Mouse (Mus musculus): Measurements from ENCODE around the gene Pld4. TPM values are rescaled to one million over a fixed set of nuclear protein-coding genes. Genes with fewer than 3 reads are reported as not detected.

The Pld4 gene
- polyA plus RNA-seq, 1 experiment from 2014 or later = 7.0 TPM

Small RNAs within 50 kb of the gene (microRNA-seq; reads per million reads assigned to microRNA genes)
- gene Mir6940 = 1.5 reads per million, percentile 5 among the genes with 10 or more reads in this experiment

Other genes starting within 250 kb of the Pld4 start
- gene Tmem179, start 243.9 kb upstream of the Pld4 start, polyA plus RNA-seq (2014; fragmentation: Nextera tagmentation; extraction: Ambion mirVana) = 40.0 and 49.0 TPM in 2 replicates
- 2.6 and 2.9 TPM in 2 replicates for gene Inf2, start 171.9 kb upstream of the Pld4 start, polyA plus RNA-seq (2014; fragmentation: Nextera tagmentation; extraction: Ambion mirVana)
- gene Adssl1, start 140.6 kb upstream of the Pld4 start, polyA plus RNA-seq (2014; fragmentation: Nextera tagmentation; extraction: Ambion mirVana) = 2.0 and 2.1 TPM in 2 replicates
- 94.1 and 155 TPM in 2 replicates for gene Siva1, start 116.0 kb upstream of the Pld4 start, polyA plus RNA-seq (2014; fragmentation: Nextera tagmentation; extraction: Ambion mirVana)
- 61.7 and 65.4 TPM in 2 replicates for gene Akt1, start 85.8 kb upstream of the Pld4 start, polyA plus RNA-seq (2014; fragmentation: Nextera tagmentation; extraction: Ambion mirVana)
- gene Zbtb42, start 81.8 kb upstream of the Pld4 start, polyA plus RNA-seq (2014; fragmentation: Nextera tagmentation; extraction: Ambion mirVana) = 1.0 and 1.8 TPM in 2 replicates
- gene Cep170b, start 40.2 kb upstream of the Pld4 start, polyA plus RNA-seq (2014; fragmentation: Nextera tagmentation; extraction: Ambion mirVana) = 10.3 and 15.7 TPM in 2 replicates
- gene Ahnak2, start 42.0 kb downstream of the Pld4 start, polyA plus RNA-seq (2014; fragmentation: Nextera tagmentation; extraction: Ambion mirVana) = 0.29 and 0.51 TPM in 2 replicates
- gene Clba1, start 48.3 kb downstream of the Pld4 start, polyA plus RNA-seq (2014; fragmentation: Nextera tagmentation; extraction: Ambion mirVana) = 17.0 and 19.4 TPM in 2 replicates
- gene Cdca4, start 68.8 kb downstream of the Pld4 start, polyA plus RNA-seq (2014; fragmentation: Nextera tagmentation; extraction: Ambion mirVana) = 101 and 112 TPM in 2 replicates
- not detected in 2 replicates for gene Gpr132, start 107.6 kb downstream of the Pld4 start, polyA plus RNA-seq (2014; fragmentation: Nextera tagmentation; extraction: Ambion mirVana)
- gene Jag2, start 169.1 kb downstream of the Pld4 start, polyA plus RNA-seq (2014; fragmentation: Nextera tagmentation; extraction: Ambion mirVana) = 5.3 and 7.5 TPM in 2 replicates
- 62.8 and 75.9 TPM in 2 replicates for gene Nudt14, start 181.5 kb downstream of the Pld4 start, polyA plus RNA-seq (2014; fragmentation: Nextera tagmentation; extraction: Ambion mirVana)
- 35.0 and 37.5 TPM in 2 replicates for gene Btbd6, start 215.8 kb downstream of the Pld4 start, polyA plus RNA-seq (2014; fragmentation: Nextera tagmentation; extraction: Ambion mirVana)
- 43.0 and 51.0 TPM in 2 replicates for gene Brf1, start 240.0 kb downstream of the Pld4 start, polyA plus RNA-seq (2014; fragmentation: Nextera tagmentation; extraction: Ambion mirVana)